Mouse (Mus musculus): ENCODE data around the gene Tbpl1. TPM values are rescaled to one million over a fixed set of nuclear protein-coding genes. Genes with fewer than 3 reads are reported as not detected.
A peak's percentile ranks its signal among the peaks of the same experiment; 100 is the strongest.

Gene Tbpl1
- 16.1 and 17.9 TPM in 2 replicates for polyA plus RNA-seq (2015; fragmentation: Nextera tagmentation; extraction: Ambion mirVana)

DNA sequence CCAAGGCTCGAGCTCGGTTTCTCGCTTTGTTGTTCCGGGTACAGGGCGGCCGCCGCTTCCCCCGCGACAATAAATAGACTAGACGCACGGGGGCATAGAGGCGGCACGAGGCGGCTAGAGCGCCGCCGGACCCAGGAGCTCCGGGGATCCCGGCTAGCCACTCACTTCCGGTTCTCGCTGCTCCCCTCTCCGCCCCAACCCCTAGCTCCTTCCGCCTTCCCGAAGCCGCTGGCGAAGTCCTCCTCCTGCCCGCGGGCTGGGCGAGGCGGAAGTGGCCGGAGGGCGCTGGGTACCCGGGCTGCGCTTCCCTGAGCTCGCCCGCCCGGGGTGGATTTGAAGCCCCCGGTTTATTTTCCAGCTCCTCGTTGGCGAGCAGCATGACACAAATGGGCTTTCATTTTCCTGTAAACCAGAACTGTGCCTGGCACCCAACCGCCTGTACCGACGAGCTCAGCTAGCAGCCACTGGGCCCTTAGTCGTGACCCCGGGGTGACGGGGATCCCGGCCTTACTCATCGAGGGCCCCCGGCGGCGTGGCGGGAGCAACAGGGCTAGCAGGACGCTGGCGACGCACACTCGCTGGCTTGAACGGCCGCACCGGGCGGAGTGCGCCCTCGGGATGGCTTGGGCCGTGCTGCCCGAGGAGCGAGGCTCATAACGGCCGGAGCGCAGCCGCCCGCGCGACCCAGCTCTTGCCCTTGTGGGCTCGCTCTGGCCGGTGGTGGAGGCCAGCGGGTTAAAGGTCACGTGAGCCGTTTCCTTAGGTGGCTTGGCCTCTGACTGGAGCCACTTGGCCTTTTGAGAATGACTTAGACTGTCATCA lies at the start of gene Tbpl1:
Tbpl1 (minus strand) TSS at position 667 of the 822 bp plus-strand sequence.
- peak within 1 kb of the TSS; percentile 92 for H3K27ac ChIP-seq (ENCODE audit: low read length)
- peak; percentile 98 for ATAC-seq (ENCODE audit: low read depth)
- H3K36me3 ChIP-seq (ENCODE audit: control insufficient read depth, insufficient read depth) = no peaks in the 10 kb centered on the region
- no peaks in the 10 kb centered on the region for H3K27me3 ChIP-seq (ENCODE audit: control insufficient read depth, insufficient read depth, low read depth, low read length)
- no peaks in the 10 kb centered on the region for H3K9me3 ChIP-seq (replicated peaks; ENCODE audit: control insufficient read depth, low read length)
- peak within 1 kb of the TSS; percentile 93 for H3K4me2 ChIP-seq (ENCODE audit: low read depth, low read length)
- peak within 1 kb of the TSS; percentile 92 for H3K9ac ChIP-seq (ENCODE audit: low read depth, low read length)
- peaks cover 22% of the 10 kb centered on the region for H3K4me1 ChIP-seq (ENCODE audit: control insufficient read depth, low read depth, low read length)
- under 1% methylated on average over 76 of the region's 77 CpGs for WGBS (ENCODE audit: insufficient replicate concordance)
- H3K4me3 ChIP-seq (ENCODE audit: low read depth, low read length) = peak within 1 kb of the TSS; percentile 99

DNA sequence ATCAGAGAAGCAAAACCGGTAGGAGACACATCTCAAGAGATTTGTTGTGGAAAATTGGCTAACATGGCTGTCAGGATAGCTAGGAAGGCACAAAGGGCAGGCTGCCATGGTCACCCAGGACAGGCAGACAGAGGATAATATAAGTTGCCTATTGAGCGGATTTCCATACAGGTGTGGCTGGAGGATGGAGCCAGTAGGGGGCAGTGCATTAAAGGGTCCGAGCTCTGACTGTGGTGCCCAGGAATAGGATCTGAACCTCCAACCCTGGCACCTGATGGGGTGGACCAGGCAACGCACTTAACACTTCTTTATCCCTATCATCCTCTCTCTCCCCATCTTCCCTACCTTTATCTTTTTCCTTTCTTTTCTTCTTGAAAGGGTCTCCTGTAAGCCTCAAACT lies 49.7 kb upstream of the Tbpl1 start:
- Histone ChIP-seq H3K27ac (ENCODE audit: low read length) (no peak overlapping the region), H3K27me3 (ENCODE audit: control insufficient read depth, insufficient read depth, low read depth, low read length) (no peaks in the 10 kb centered on the region), H3K4me1 (ENCODE audit: control insufficient read depth, low read depth, low read length) (no peaks in the 10 kb centered on the region), H3K9ac (ENCODE audit: low read depth, low read length) (no peak overlapping the region), H3K4me2 (ENCODE audit: low read depth, low read length) (no peak overlapping the region), H3K9me3 (replicated peaks; ENCODE audit: control insufficient read depth, low read length) (no peaks in the 10 kb centered on the region), H3K4me3 (ENCODE audit: low read depth, low read length) (no peak overlapping the region), H3K36me3 (ENCODE audit: control insufficient read depth, insufficient read depth) (no peaks in the 10 kb centered on the region)
- no peak for ATAC-seq (ENCODE audit: low read depth)
- WGBS (ENCODE audit: insufficient replicate concordance) = 24% methylated on average over 4 of the region's 4 CpGs

DNA sequence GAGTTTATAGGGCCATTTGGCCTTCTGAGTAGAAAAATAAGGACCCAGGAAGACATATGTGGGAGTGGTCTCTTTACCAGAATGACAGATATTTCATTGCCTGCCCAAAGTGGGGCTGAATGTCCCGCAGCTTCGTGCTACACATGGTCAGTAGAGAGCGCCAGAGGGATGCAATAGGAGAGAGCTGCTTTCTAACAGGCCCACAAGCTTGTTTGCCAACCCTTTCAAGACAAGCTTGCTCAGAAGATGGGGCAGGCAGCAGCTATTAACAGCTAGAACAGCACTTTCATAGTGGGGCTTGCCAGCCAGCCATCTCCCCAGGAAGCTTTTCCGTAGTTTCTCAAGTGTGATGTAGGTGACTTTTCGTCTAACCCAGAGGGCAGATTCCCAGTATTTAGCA lies 46.2 kb upstream of the Tbpl1 start:
- no peaks in the 10 kb centered on the region for H3K36me3 ChIP-seq (ENCODE audit: control insufficient read depth, insufficient read depth)
- no peak overlapping the region for H3K4me2 ChIP-seq (ENCODE audit: low read depth, low read length)
- no peaks in the 10 kb centered on the region for H3K9me3 ChIP-seq (replicated peaks; ENCODE audit: control insufficient read depth, low read length)
- no peak overlapping the region for H3K27ac ChIP-seq (ENCODE audit: low read length)
- H3K4me1 ChIP-seq (ENCODE audit: control insufficient read depth, low read depth, low read length) = no peaks in the 10 kb centered on the region
- WGBS (ENCODE audit: insufficient replicate concordance) = 15% methylated on average over 5 of the region's 5 CpGs
- ATAC-seq (ENCODE audit: low read depth) = no peak
- no peak overlapping the region for H3K9ac ChIP-seq (ENCODE audit: low read depth, low read length)
- no peaks in the 10 kb centered on the region for H3K27me3 ChIP-seq (ENCODE audit: control insufficient read depth, insufficient read depth, low read depth, low read length)
- no peak overlapping the region for H3K4me3 ChIP-seq (ENCODE audit: low read depth, low read length)

DNA sequence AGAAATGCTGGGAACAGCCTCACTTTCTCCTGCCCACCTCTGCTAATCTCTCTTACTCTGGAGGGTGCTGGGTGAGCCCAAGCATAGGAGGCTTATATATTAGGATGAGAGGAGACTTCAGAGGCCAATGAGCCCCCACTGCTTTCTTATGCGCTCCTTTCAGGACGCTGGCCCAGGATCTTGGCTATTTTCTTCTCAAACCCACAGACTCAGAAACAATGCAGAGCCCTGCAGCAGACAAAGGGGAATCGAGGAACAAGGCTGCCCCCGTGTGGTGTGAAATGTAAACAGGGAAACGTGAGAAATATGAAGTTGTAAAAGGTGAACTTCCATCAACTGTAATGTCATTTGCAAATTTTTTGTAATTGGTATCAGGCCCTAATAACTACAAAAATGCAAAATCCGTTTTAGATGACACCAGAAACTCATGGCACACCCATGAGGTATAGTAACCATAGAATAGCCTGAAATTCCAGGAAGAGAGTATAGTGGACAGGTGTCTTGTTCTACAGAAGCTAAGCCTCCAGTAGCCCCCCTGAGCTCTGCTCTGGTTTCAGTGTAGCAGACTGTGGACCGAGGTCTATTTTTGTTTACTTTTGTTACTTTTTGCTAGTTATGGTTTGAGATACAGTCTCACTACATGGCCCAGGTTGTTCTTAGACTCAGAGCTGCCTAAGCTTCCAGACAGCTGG lies 44.4 kb upstream of the Tbpl1 start:
- 13% methylated on average over 7 of the region's 7 CpGs for WGBS (ENCODE audit: insufficient replicate concordance)
- no peak for ATAC-seq (ENCODE audit: low read depth)

DNA sequence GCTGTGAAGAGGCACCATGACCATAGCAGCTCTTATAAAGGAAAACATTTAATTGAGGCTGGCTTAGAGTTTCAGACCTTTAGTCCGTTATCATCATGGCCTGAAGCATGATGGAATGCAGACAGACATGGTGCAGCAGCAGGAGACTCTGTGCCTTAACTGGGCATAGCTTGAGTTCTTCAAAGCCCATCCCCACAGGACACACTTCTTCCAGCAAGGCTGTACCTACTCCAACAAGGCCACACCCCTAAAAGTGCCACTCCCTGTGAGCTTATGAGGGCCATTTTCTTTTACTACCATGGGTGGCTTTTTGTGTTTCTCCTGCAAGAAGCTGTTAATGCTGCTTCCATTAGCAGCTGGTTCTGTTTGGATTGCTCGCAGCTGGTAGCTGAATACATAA lies 43.7 kb upstream of the Tbpl1 start:
- 51% methylated on average over 2 of the region's 2 CpGs for WGBS (ENCODE audit: insufficient replicate concordance)
- no peak for ATAC-seq (ENCODE audit: low read depth)
- Histone ChIP-seq H3K9ac (ENCODE audit: low read depth, low read length) (no peak overlapping the region), H3K36me3 (ENCODE audit: control insufficient read depth, insufficient read depth) (no peaks in the 10 kb centered on the region), H3K27me3 (ENCODE audit: control insufficient read depth, insufficient read depth, low read depth, low read length) (no peaks in the 10 kb centered on the region), H3K4me2 (ENCODE audit: low read depth, low read length) (no peak overlapping the region), H3K27ac (ENCODE audit: low read length) (no peak overlapping the region), H3K4me3 (ENCODE audit: low read depth, low read length) (no peak overlapping the region), H3K4me1 (ENCODE audit: control insufficient read depth, low read depth, low read length) (no peaks in the 10 kb centered on the region), H3K9me3 (replicated peaks; ENCODE audit: control insufficient read depth, low read length) (no peaks in the 10 kb centered on the region)

More for the DNA sequence above, 44.4 kb upstream of the Tbpl1 start:
- Histone ChIP-seq H3K9ac (ENCODE audit: low read depth, low read length) (no peak overlapping the region), H3K4me2 (ENCODE audit: low read depth, low read length) (no peak overlapping the region), H3K4me3 (ENCODE audit: low read depth, low read length) (no peak overlapping the region), H3K27me3 (ENCODE audit: control insufficient read depth, insufficient read depth, low read depth, low read length) (no peaks in the 10 kb centered on the region), H3K4me1 (ENCODE audit: control insufficient read depth, low read depth, low read length) (no peaks in the 10 kb centered on the region), H3K9me3 (replicated peaks; ENCODE audit: control insufficient read depth, low read length) (no peaks in the 10 kb centered on the region), H3K36me3 (ENCODE audit: control insufficient read depth, insufficient read depth) (no peaks in the 10 kb centered on the region), H3K27ac (ENCODE audit: low read length) (no peak overlapping the region)

DNA sequence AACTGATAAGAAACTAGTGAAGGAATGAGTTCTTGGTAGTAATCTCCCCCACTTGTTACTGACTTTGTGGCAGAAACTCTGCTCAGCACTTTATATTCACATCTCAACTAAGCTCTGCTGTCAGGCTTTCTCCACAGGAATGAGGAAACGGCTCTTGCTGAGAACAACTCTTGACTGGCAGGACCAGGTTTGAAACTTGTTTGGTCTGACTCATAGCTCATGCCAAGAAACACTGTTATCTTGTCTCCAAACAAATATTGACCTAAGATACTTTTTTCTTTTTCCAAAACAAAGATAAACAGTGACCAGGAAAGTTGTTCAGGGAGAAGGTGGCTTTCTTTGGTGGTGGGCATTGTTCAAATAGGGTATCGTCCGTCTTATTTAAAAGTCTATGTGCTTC lies 42.9 kb upstream of the Tbpl1 start:
- Histone ChIP-seq H3K36me3 (ENCODE audit: control insufficient read depth, insufficient read depth) (no peaks in the 10 kb centered on the region), H3K4me1 (ENCODE audit: control insufficient read depth, low read depth, low read length) (no peaks in the 10 kb centered on the region), H3K4me2 (ENCODE audit: low read depth, low read length) (no peak overlapping the region), H3K9me3 (replicated peaks; ENCODE audit: control insufficient read depth, low read length) (no peaks in the 10 kb centered on the region), H3K4me3 (ENCODE audit: low read depth, low read length) (no peak overlapping the region), H3K27ac (ENCODE audit: low read length) (no peak overlapping the region), H3K27me3 (ENCODE audit: control insufficient read depth, insufficient read depth, low read depth, low read length) (no peaks in the 10 kb centered on the region), H3K9ac (ENCODE audit: low read depth, low read length) (no peak overlapping the region)
- 57% methylated on average over 3 of the region's 3 CpGs for WGBS (ENCODE audit: insufficient replicate concordance)
- ATAC-seq (ENCODE audit: low read depth) = no peak

DNA sequence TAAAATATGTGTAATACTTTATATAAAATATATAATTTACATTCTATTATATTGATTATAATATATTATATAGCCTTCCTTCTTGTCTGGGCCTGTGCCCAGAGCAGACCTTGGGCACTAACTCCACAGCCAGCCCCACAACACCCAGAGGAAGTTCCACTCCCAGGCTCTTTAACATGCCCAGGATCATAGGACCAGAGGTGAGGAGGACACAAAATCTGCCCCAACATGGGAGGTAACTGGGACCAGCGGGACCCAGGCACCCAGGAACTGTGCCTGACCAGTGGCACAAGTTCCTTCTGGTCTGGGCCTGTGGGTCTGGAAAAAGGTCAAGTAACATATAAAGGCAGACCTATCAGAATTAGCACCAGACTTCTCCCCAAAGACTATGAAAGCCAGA lies 22.5 kb upstream of the Tbpl1 start:
- Histone ChIP-seq H3K9ac (ENCODE audit: low read depth, low read length) (no peak overlapping the region), H3K27ac (ENCODE audit: low read length) (no peak overlapping the region), H3K4me2 (ENCODE audit: low read depth, low read length) (no peak overlapping the region), H3K9me3 (replicated peaks; ENCODE audit: control insufficient read depth, low read length) (no peaks in the 10 kb centered on the region), H3K4me1 (ENCODE audit: control insufficient read depth, low read depth, low read length) (no peaks in the 10 kb centered on the region), H3K27me3 (ENCODE audit: control insufficient read depth, insufficient read depth, low read depth, low read length) (no peaks in the 10 kb centered on the region), H3K4me3 (ENCODE audit: low read depth, low read length) (no peak overlapping the region), H3K36me3 (ENCODE audit: control insufficient read depth, insufficient read depth) (no peaks in the 10 kb centered on the region)
- 80% methylated on average over 1 of the region's 1 CpGs for WGBS (ENCODE audit: insufficient replicate concordance)
- no peak for ATAC-seq (ENCODE audit: low read depth)

DNA sequence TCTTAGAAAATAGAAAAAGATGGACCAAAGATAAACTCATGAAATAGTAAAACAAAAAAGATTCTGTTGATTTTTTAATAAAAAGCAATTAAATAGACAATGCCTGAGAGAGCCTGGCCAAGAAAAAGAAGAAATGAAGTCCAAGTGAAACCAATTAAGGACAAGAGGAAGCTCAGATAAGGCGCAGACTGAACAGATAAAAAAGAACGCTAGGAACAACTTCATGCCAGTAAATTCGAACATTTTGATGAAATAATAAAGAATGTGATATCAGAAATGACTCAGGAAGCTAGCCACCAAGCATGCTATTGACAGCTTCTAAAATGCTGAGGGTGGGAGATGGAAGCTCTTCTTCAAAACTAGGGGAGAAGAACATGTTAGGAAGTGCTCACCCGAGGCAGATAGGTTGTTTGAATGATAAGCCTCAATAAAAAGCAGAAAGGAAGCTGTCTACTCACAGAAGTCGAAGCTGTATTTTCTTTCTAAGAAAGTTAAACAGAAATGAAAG lies 19.5 kb upstream of the Tbpl1 start:
- no peak for ATAC-seq (ENCODE audit: low read depth)
- Histone ChIP-seq H3K4me3 (ENCODE audit: low read depth, low read length) (no peak overlapping the region), H3K9me3 (replicated peaks; ENCODE audit: control insufficient read depth, low read length) (no peaks in the 10 kb centered on the region), H3K27me3 (ENCODE audit: control insufficient read depth, insufficient read depth, low read depth, low read length) (no peaks in the 10 kb centered on the region), H3K36me3 (ENCODE audit: control insufficient read depth, insufficient read depth) (no peaks in the 10 kb centered on the region), H3K9ac (ENCODE audit: low read depth, low read length) (no peak overlapping the region), H3K4me2 (ENCODE audit: low read depth, low read length) (no peak overlapping the region), H3K4me1 (ENCODE audit: control insufficient read depth, low read depth, low read length) (no peaks in the 10 kb centered on the region), H3K27ac (ENCODE audit: low read length) (no peak overlapping the region)
- 24% methylated on average over 5 of the region's 5 CpGs for WGBS (ENCODE audit: insufficient replicate concordance)
